Mouse (Mus musculus) ES-Bruce4 (cell line): ENCODE results near the gene Nhsl1.

ENCODE experiments used
- CTCF ChIP-seq: IDR thresholded peaks from one replicate; pipeline ENCODE4 v1.8.1; 2011; ENCODE audit warnings: low read depth, low read length
- EP300 ChIP-seq: IDR thresholded peaks from 2 replicates; pipeline ENCODE4 v1.6.1; 2011; ENCODE audit warnings: low read depth, low read length; ENCODE audit not compliant: insufficient read depth

DNA sequence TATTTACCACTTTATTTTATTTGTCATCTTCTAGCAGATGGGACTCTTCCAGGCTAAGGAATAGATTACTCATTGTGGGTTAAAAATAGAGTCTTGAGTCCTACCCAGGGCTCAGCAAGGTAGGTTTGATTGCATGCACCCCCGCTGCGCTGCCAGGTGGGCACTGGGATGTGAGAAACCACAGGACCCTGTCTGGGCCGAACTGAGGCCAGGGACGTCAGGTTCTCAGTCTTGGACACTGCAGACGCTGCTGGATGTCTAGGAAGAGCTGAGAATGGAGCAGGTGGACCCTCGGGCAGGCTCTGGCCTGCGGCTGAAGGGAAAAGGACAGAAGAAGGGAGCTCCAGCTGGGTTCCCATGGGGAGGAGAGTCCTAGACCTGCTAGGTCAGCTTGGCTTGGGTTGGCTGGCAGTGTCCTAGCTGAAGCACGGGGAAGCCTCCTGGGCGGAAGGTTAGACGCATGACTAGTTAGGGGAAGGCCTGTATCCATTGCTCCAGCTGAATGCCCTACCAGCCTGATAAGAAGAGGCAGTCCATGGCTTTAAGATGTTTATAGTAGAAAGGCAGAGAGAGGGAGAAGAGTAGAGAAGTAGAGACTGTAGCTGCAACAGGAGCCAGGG lies 136.6 kb downstream of the Nhsl1 start:
- TF ChIP-seq CTCF (no peak), EP300 (no peak)
